Mouse (Mus musculus) hematopoietic stem cell, adult 5-6 weeks (primary cell): ENCODE data around the gene Etfb. TPM values are rescaled to one million over a fixed set of nuclear protein-coding genes. Genes with fewer than 3 reads are reported as not detected.

Experiments
- ATAC-seq, 2 experiments: fragments of 125-278 bp in 1 of 2; replicated peaks in 1 of 2; 2 replicates each; pipeline ENCODE4 v1.8.0; 2016 to 2017; ENCODE audit warnings: inconsistent platforms in 2 of 2, mild to moderate bottlenecking in 2 of 2, moderate number of reproducible peaks in 2 of 2, low read depth in 1 of 2, moderate TSS enrichment in 1 of 2; ENCODE audit not compliant: low FRiP score in 2 of 2, poor library complexity in 2 of 2, severe bottlenecking in 2 of 2, insufficient read depth in 1 of 2, low TSS enrichment in 1 of 2
- total RNA-seq: library from RNA; stranded (forward); fragments of 172-1452, 232-1000 nt; gene quantifications from 2 replicates; pipeline ENCODE4 v1.2.3, GENCODE M21; 2017

Gene Etfb
- total RNA-seq, 1 experiment from 2014 or later = 316 TPM

- ATAC-seq = no peak
Observed at GRCm38 (mm10) chr7:43442684-43443083, 1.2 kb upstream of the Etfb start.

- peak; percentile 73 to 75 for ATAC-seq
Observed at GRCm38 (mm10) chr7:43443126-43443916, 562 bp upstream of the Etfb start.

GRCm38 (mm10) chr7:43447801-43448200 is 3.9 kb downstream of the Etfb start:
- ATAC-seq = no peak

- ATAC-seq = no peak
Observed at GRCm38 (mm10) chr7:43448246-43448645, 4.4 kb downstream of the Etfb start.

GRCm38 (mm10) chr7:43449811-43450210 is 5.9 kb downstream of the Etfb start:
- ATAC-seq = no peak

GRCm38 (mm10) chr7:43451726-43452125 is 7.8 kb downstream of the Etfb start:
- ATAC-seq = no peak

GRCm38 (mm10) chr7:43452609-43453008 is 8.7 kb downstream of the Etfb start:
- peak; percentile 90 to 92 for ATAC-seq

GRCm38 (mm10) chr7:43453599-43454355 is 9.9 kb downstream of the Etfb start:
- ATAC-seq = no peak

GRCm38 (mm10) chr7:43454371-43454770 is 10.5 kb downstream of the Etfb start:
- no peak for ATAC-seq

GRCm38 (mm10) chr7:43462851-43463250 is 19.0 kb downstream of the Etfb start, which contains the start of gene Vsig10l:
Vsig10l (plus strand) TSS chr7:43463151.
- ATAC-seq = no peak

GRCm38 (mm10) chr7:43463976-43464375 is 20.1 kb downstream of the Etfb start:
- ATAC-seq = no peak

GRCm38 (mm10) chr7:43464864-43465343 is 21.0 kb downstream of the Etfb start:
- peak in 1 of 2 experiments; percentile 3; a peak in 1 of 4 replicates for ATAC-seq

GRCm38 (mm10) chr7:43465344-43466098 is 21.6 kb downstream of the Etfb start:
- peak; percentile 83 to 85 for ATAC-seq

- ATAC-seq = peak; percentile 60
Observed at GRCm38 (mm10) chr7:43466099-43466694, 22.3 kb downstream of the Etfb start.

GRCm38 (mm10) chr7:43470373-43470772 is 26.5 kb downstream of the Etfb start:
- ATAC-seq = no peak

GRCm38 (mm10) chr7:43475706-43476105 is 31.8 kb downstream of the Etfb start:
- peak; percentile 60 to 74 for ATAC-seq

- no peak for ATAC-seq
Observed at GRCm38 (mm10) chr7:43476376-43476775, 32.5 kb downstream of the Etfb start.
